In genomic region chr16:93151652-93152051, GRCm38 (mm10) we compare ENCODE assay signal across 17 mouse cellular contexts.
"Had no signal": no experiment of that assay in that cellular context is flagged by ENCODE, and none has a peak within 500 bp of the region (broad histone marks: within the 10 kb centered on the region; RNA-seq: fewer than 3 reads in every experiment).

No protein-coding gene starts in this region.

- H3K4me1 ChIP-seq: midbrain, embryonic 13.5 days; midbrain, embryonic 15.5 days had no signal

- H3K36me3 ChIP-seq: midbrain, embryonic 13.5 days; midbrain, embryonic 15.5 days; neural tube, embryonic 13.5 days; neural tube, embryonic 15.5 days had no signal

- H3K4me2 ChIP-seq: lung, embryonic 14.5 days; midbrain, embryonic 11.5 days; midbrain, embryonic 13.5 days; midbrain, embryonic 15.5 days; neural tube, embryonic 13.5 days; neural tube, embryonic 15.5 days had no signal

- ATAC-seq: midbrain, embryonic 13.5 days; midbrain, embryonic 15.5 days had no signal

- DNase-seq: lung, adult 18-20 months; lung, embryonic 14.5 days; lung, postnatal 10 days; lung, postnatal 4 days; retina, postnatal 1 day; right cerebral cortex, adult 18-20 months; right cerebral cortex, postnatal 25 days; right cerebral cortex, postnatal 4 days; spleen, adult 18-20 months; thymus, postnatal 14 days; thymus, postnatal 36 days had no signal

- H3K27me3 ChIP-seq: midbrain, embryonic 13.5 days; midbrain, embryonic 15.5 days; neural tube, embryonic 13.5 days; neural tube, embryonic 15.5 days had no signal

- H3K4me3 ChIP-seq: midbrain, embryonic 13.5 days; midbrain, embryonic 15.5 days; neural tube, embryonic 13.5 days; neural tube, embryonic 15.5 days had no signal

- H3K9me3 ChIP-seq: megakaryocyte, embryonic 14.5 days; midbrain, embryonic 13.5 days; midbrain, embryonic 15.5 days; neural tube, embryonic 13.5 days; neural tube, embryonic 15.5 days had no signal

- H3K9ac ChIP-seq: lung, embryonic 14.5 days; midbrain, embryonic 13.5 days; midbrain, embryonic 15.5 days; neural tube, embryonic 13.5 days; neural tube, embryonic 15.5 days had no signal

- H3K27ac ChIP-seq: midbrain, embryonic 13.5 days; midbrain, embryonic 15.5 days; neural tube, embryonic 13.5 days; neural tube, embryonic 15.5 days had no signal
